Mouse (Mus musculus): ENCODE measurements around the gene Ptx4.

DNA sequence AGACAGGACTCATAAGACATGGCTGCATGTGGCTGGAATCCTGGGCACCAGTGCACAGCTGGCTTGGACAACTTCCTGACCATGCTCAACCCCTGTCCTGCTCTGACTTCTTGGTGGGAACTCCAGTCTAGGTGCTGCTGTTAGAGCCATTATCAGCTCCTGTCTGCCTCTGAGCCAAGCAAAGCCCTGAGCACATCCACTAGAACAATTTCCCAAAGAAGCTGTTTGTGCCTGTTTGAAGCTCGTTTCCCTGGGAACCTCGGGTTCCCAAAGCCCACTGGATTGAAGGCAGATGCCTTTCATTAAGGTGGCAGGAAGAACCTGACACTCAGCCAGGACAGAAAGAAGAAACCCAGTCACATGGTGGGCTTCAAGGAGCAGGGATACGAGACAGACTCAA is at the start of gene Ptx4:
- TF ChIP-seq POLR2A (IDR thresholded peaks at IDR 0.05; ENCODE audit: borderline replicate concordance, extremely low read depth, insufficient read depth, insufficient read length, poor library complexity, severe bottlenecking) (no peak), CTCF (IDR thresholded peaks at IDR 0.05; ENCODE audit: borderline replicate concordance, extremely low read depth, insufficient read depth, insufficient read length) (no peak)
